Mouse (Mus musculus): Measurements from ENCODE around the gene Ino80. TPM values are rescaled to one million over a fixed set of nuclear protein-coding genes. Genes with fewer than 3 reads are reported as not detected.
A peak's percentile ranks its signal among the peaks of the same experiment; 100 is the strongest.

The Ino80 gene
- polyA plus RNA-seq, 1 experiment = 4.6 TPM

DNA sequence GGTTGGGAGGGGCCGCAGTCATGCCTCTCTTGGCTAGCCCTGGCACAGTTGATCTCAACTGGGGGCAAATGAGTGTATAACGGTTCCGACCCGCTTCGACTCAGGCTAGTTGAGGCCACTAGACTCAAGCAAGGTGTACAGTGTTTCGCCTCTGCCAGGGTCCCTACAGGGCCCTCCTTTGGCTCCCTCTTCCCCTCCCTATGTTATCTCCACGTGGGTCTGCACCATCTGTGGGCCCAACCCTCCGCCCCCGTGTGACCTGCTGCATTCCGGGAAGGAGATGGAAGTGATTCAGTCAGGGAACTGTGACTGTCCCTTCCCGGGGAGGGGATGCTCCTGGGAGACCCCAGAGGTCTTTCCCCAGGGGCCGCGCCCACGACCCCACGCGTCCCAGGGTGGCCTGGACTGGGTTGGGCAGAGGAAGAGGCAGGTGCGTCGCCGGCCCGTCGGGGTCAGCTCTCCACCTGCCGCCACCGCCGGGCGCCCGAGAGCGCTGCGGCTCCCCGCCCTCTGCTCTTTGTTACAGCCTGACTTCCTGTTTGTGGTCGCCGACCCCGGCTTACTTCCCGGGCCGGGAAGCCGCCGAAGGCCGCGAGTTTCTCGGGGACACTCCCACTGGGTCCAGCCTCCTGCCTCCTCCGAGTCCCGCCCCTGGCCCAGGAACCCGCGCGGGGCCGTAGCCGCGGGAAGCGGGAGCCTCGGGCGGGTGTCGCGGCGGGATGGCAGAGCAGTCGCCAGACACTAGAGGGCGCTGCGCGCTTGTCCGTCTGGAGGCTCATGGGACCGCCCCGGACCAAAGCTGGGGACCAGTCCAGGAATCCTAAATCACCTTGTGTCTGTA lies 139.8 kb downstream of the Ino80 start:
- 7% methylated on average over 60 of the region's 60 CpGs for WGBS
- peak; percentile 93 for TF ChIP-seq CTCF (IDR thresholded peaks at IDR 0.05; ENCODE audit: extremely low read depth, insufficient read length, insufficient replicate concordance, low read depth, low read length)
- no peak for TF ChIP-seq POLR2A (IDR thresholded peaks at IDR 0.05; ENCODE audit: low read depth, low read length)
- Histone ChIP-seq H3K27me3 (ENCODE audit: control insufficient read depth, insufficient read depth, low read length) (no peaks in the 10 kb centered on the region), H3K4me3 (ENCODE audit: low read depth, low read length) (peak overlapping the region; percentile 68), H3K36me3 (ENCODE audit: control insufficient read depth, insufficient read depth, low read length) (peaks cover 6% of the 10 kb centered on the region; the same call in 1 of the 2 replicates), H3K27ac (ENCODE audit: insufficient read depth, low read depth, low read length) (peak overlapping the region; percentile 36), H3K4me1 (ENCODE audit: control insufficient read depth, insufficient read depth, insufficient read length, low read length) (peaks cover 3% of the 10 kb centered on the region)

- Histone ChIP-seq H3K27ac (ENCODE audit: insufficient read depth, low read depth, low read length) (peak overlapping the region; percentile 51), H3K27me3 (ENCODE audit: control insufficient read depth, insufficient read depth, low read length) (no peaks in the 10 kb centered on the region), H3K4me3 (ENCODE audit: low read depth, low read length) (no peak overlapping the region), H3K4me1 (ENCODE audit: control insufficient read depth, insufficient read depth, insufficient read length, low read length) (peaks cover 3% of the 10 kb centered on the region), H3K36me3 (ENCODE audit: control insufficient read depth, insufficient read depth, low read length) (peaks cover 13% of the 10 kb centered on the region; the same call in 1 of the 2 replicates)
- TF ChIP-seq CTCF (IDR thresholded peaks at IDR 0.05; ENCODE audit: extremely low read depth, insufficient read length, insufficient replicate concordance, low read depth, low read length) = no peak
- TF ChIP-seq POLR2A (IDR thresholded peaks at IDR 0.05; ENCODE audit: low read depth, low read length) = no peak
- 81% methylated on average over 10 of the region's 10 CpGs for WGBS
Measured at GRCm38 (mm10) chr2:119336470-119336869, 141.0 kb downstream of the Ino80 start.

- Histone ChIP-seq H3K4me1 (ENCODE audit: control insufficient read depth, insufficient read depth, insufficient read length, low read length) (peaks cover 3% of the 10 kb centered on the region), H3K4me3 (ENCODE audit: low read depth, low read length) (no peak overlapping the region), H3K36me3 (ENCODE audit: control insufficient read depth, insufficient read depth, low read length) (peaks cover 16% of the 10 kb centered on the region; the same call in 1 of the 2 replicates), H3K27ac (ENCODE audit: insufficient read depth, low read depth, low read length) (peak overlapping the region; percentile 51), H3K27me3 (ENCODE audit: control insufficient read depth, insufficient read depth, low read length) (no peaks in the 10 kb centered on the region)
- TF ChIP-seq CTCF (IDR thresholded peaks at IDR 0.05; ENCODE audit: extremely low read depth, insufficient read length, insufficient replicate concordance, low read depth, low read length) (no peak), POLR2A (IDR thresholded peaks at IDR 0.05; ENCODE audit: low read depth, low read length) (no peak)
- WGBS = 65% methylated on average over 2 of the region's 2 CpGs
Measured at GRCm38 (mm10) chr2:119336002-119336401, 141.5 kb downstream of the Ino80 start.

GRCm38 (mm10) chr2:119335535-119335934 lies 142.0 kb downstream of the Ino80 start:
- Histone ChIP-seq H3K27me3 (ENCODE audit: control insufficient read depth, insufficient read depth, low read length) (no peaks in the 10 kb centered on the region), H3K4me1 (ENCODE audit: control insufficient read depth, insufficient read depth, insufficient read length, low read length) (peaks cover 3% of the 10 kb centered on the region), H3K4me3 (ENCODE audit: low read depth, low read length) (no peak overlapping the region), H3K27ac (ENCODE audit: insufficient read depth, low read depth, low read length) (0 out of 2 replicates have a peak overlapping the region, but pooled peaks have one; percentile 51), H3K36me3 (ENCODE audit: control insufficient read depth, insufficient read depth, low read length) (peaks cover 21% of the 10 kb centered on the region)
- TF ChIP-seq CTCF (IDR thresholded peaks at IDR 0.05; ENCODE audit: extremely low read depth, insufficient read length, insufficient replicate concordance, low read depth, low read length) (no peak), POLR2A (IDR thresholded peaks at IDR 0.05; ENCODE audit: low read depth, low read length) (no peak)
- 93% methylated on average over 1 of the region's 1 CpGs for WGBS

DNA sequence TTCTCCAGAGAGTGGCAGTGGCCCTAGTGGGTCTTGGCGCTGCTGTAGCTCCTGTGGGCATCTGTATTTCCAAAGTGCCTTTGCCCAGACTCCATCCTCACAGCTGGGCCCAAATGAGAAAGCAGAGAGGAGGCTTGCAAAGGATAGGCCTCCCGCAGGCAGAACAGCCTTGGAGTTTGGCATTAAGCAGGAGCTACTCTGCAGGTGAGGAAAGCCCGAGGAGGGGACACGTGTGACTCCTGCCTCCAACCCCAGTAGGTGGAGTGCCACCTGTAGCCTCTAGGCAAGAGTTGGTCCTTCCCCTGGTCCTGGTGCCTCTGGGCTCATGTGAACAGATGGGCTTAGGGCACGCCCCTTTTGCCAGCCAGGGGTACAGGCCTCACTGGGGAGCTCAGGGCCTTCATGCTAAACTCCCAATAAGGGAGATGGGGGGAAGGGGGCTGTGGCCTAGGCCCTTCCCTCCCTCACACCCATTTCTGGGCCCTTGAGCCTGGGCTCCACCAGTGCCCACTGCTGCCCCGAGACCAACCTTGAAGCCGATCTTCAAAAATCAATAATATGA lies 142.4 kb downstream of the Ino80 start:
- TF ChIP-seq CTCF (IDR thresholded peaks at IDR 0.05; ENCODE audit: extremely low read depth, insufficient read length, insufficient replicate concordance, low read depth, low read length) = no peak
- Histone ChIP-seq H3K4me3 (ENCODE audit: low read depth, low read length) (no peak overlapping the region), H3K27me3 (ENCODE audit: control insufficient read depth, insufficient read depth, low read length) (no peaks in the 10 kb centered on the region)

GRCm38 (mm10) chr2:119334135-119334534 lies 143.4 kb downstream of the Ino80 start:
- H3K27me3 ChIP-seq (ENCODE audit: control insufficient read depth, insufficient read depth, low read length) = no peaks in the 10 kb centered on the region
- no peak overlapping the region for H3K4me3 ChIP-seq (ENCODE audit: low read depth, low read length)
- no peak overlapping the region for H3K27ac ChIP-seq (ENCODE audit: insufficient read depth, low read depth, low read length)
- peaks cover 3% of the 10 kb centered on the region for H3K4me1 ChIP-seq (ENCODE audit: control insufficient read depth, insufficient read depth, insufficient read length, low read length)
- TF ChIP-seq CTCF (IDR thresholded peaks at IDR 0.05; ENCODE audit: extremely low read depth, insufficient read length, insufficient replicate concordance, low read depth, low read length) (no peak), POLR2A (IDR thresholded peaks at IDR 0.05; ENCODE audit: low read depth, low read length) (no peak)
- WGBS = 39% methylated on average over 1 of the region's 1 CpGs
- H3K36me3 ChIP-seq (ENCODE audit: control insufficient read depth, insufficient read depth, low read length) = peaks cover 23% of the 10 kb centered on the region

More for the DNA sequence above, 142.4 kb downstream of the Ino80 start:
- Histone ChIP-seq H3K4me1 (ENCODE audit: control insufficient read depth, insufficient read depth, insufficient read length, low read length) (peaks cover 3% of the 10 kb centered on the region), H3K36me3 (ENCODE audit: control insufficient read depth, insufficient read depth, low read length) (peaks cover 23% of the 10 kb centered on the region), H3K27ac (ENCODE audit: insufficient read depth, low read depth, low read length) (no peak overlapping the region)
- WGBS = 95% methylated on average over 7 of the region's 7 CpGs

- TF ChIP-seq CTCF (IDR thresholded peaks at IDR 0.05; ENCODE audit: extremely low read depth, insufficient read length, insufficient replicate concordance, low read depth, low read length) (no peak), POLR2A (IDR thresholded peaks at IDR 0.05; ENCODE audit: low read depth, low read length) (no peak)
- Histone ChIP-seq H3K4me1 (ENCODE audit: control insufficient read depth, insufficient read depth, insufficient read length, low read length) (0 out of 2 replicates have a peak, but pooled peaks cover 2% of the 10 kb centered on the region), H3K4me3 (ENCODE audit: low read depth, low read length) (no peak overlapping the region; the same call in 1 of the 2 replicates), H3K36me3 (ENCODE audit: control insufficient read depth, insufficient read depth, low read length) (peaks cover 23% of the 10 kb centered on the region), H3K27ac (ENCODE audit: insufficient read depth, low read depth, low read length) (no peak overlapping the region), H3K27me3 (ENCODE audit: control insufficient read depth, insufficient read depth, low read length) (no peaks in the 10 kb centered on the region)
- WGBS = 85% methylated on average over 24 of the region's 24 CpGs
Measured at GRCm38 (mm10) chr2:119332177-119332661, 145.3 kb downstream of the Ino80 start.

Measured in small intestine, adult 2 months (tissue).